Mouse (Mus musculus) liver, embryonic 14.5 days (tissue): ENCODE measurements around the gene Rbm24.

Source experiments
- CTCF ChIP-seq: IDR thresholded peaks from 2 replicates; pipeline ENCODE4 v1.5.1; 2016; ENCODE audit warnings: antibody characterized with exemption, low read depth, control low read depth
- EP300 ChIP-seq: IDR thresholded peaks from 2 replicates; pipeline ENCODE4 v1.6.1; 2016; ENCODE audit warnings: antibody characterized with exemption, low read depth

- TF ChIP-seq EP300 (no peak), CTCF (no peak)
Measured at GRCm38 (mm10) chr13:46397235-46397634, 21.0 kb upstream of the Rbm24 start.
